Mouse (Mus musculus) hindbrain, embryonic 11.5 days (tissue): ENCODE data around the gene Polr2e. TPM values are rescaled to one million over a fixed set of nuclear protein-coding genes. Genes with fewer than 3 reads are reported as not detected.
A peak's percentile ranks its signal among the peaks of the same experiment; 100 is the strongest.

Experiments used
- ATAC-seq: fragments of 200-750 bp; cut with Nextera tagmentation; 2 replicates; pipeline ENCODE4 v1.8.0; 2017; ENCODE audit warnings: mild to moderate bottlenecking, moderate TSS enrichment, moderate library complexity; ENCODE audit not compliant: low FRiP score
- DNase-seq: peaks from one replicate; pipeline ENCODE4 v3.0.0-alpha.2; 2015; ENCODE audit warnings: low spot score
- H3K27ac ChIP-seq: fragments of 300-500 bp; sonication (generic); 2 replicates; pipeline ENCODE4 v1.5.1; 2014; ENCODE audit warnings: mild to moderate bottlenecking, low read depth, low read length
- H3K27me3 ChIP-seq: fragments of 300-500 bp; sonication (generic); 2 replicates; pipeline ENCODE4 v1.6.1; 2014; ENCODE audit warnings: mild to moderate bottlenecking, low read length, moderate library complexity, mixed read lengths; ENCODE audit not compliant: control insufficient read depth, insufficient read depth
- H3K36me3 ChIP-seq: fragments of 300-500 bp; sonication (generic); 2 replicates; pipeline ENCODE4 v1.6.1; 2014; ENCODE audit warnings: mild to moderate bottlenecking, low read length, moderate library complexity, mixed read lengths; ENCODE audit not compliant: control insufficient read depth, insufficient read depth
- H3K4me1 ChIP-seq: fragments of 300-500 bp; sonication (generic); replicated peaks from 2 replicates; pipeline ENCODE4 v1.6.1; 2014; ENCODE audit warnings: low read length, mixed read lengths; ENCODE audit not compliant: control insufficient read depth, insufficient read depth
- H3K4me2 ChIP-seq: fragments of 300-500 bp; sonication (generic); replicated peaks from 2 replicates; pipeline ENCODE4 v1.6.1; 2014; ENCODE audit warnings: mild to moderate bottlenecking, low read depth, low read length
- H3K4me3 ChIP-seq: fragments of 300-500 bp; sonication (generic); 2 replicates; pipeline ENCODE4 v1.5.1; 2014; ENCODE audit warnings: low read depth, low read length
- H3K9ac ChIP-seq: fragments of 300-500 bp; sonication (generic); 2 replicates; pipeline ENCODE4 v1.6.1; 2014; ENCODE audit warnings: low read depth, low read length
- H3K9me3 ChIP-seq: fragments of 300-500 bp; sonication (generic); 2 replicates; pipeline ENCODE4 v1.6.1; 2016; ENCODE audit warnings: low read length; ENCODE audit not compliant: control insufficient read depth
- WGBS: fragments of 180-500 bp; shearing (Covaris S2); extraction: QIAGEN DNeasy Blood & Tissue Kit; methylation state at CpG from one replicate; pipeline ENCODE4 v1.1.7; 2014; 5-methylcytosine and 5-hydroxymethylcytosine counted together
- polyA plus RNA-seq: library from polyadenylated mRNA; unstranded; fragments of >200 nt; fragmentation: Nextera tagmentation; extraction: Ambion mirVana; gene quantifications from 2 replicates; pipeline ENCODE4 v1.2.1, GENCODE M21; 2014

Gene Polr2e
- polyA plus RNA-seq, 1 experiment from 2014 or later, result 215 TPM

DNA sequence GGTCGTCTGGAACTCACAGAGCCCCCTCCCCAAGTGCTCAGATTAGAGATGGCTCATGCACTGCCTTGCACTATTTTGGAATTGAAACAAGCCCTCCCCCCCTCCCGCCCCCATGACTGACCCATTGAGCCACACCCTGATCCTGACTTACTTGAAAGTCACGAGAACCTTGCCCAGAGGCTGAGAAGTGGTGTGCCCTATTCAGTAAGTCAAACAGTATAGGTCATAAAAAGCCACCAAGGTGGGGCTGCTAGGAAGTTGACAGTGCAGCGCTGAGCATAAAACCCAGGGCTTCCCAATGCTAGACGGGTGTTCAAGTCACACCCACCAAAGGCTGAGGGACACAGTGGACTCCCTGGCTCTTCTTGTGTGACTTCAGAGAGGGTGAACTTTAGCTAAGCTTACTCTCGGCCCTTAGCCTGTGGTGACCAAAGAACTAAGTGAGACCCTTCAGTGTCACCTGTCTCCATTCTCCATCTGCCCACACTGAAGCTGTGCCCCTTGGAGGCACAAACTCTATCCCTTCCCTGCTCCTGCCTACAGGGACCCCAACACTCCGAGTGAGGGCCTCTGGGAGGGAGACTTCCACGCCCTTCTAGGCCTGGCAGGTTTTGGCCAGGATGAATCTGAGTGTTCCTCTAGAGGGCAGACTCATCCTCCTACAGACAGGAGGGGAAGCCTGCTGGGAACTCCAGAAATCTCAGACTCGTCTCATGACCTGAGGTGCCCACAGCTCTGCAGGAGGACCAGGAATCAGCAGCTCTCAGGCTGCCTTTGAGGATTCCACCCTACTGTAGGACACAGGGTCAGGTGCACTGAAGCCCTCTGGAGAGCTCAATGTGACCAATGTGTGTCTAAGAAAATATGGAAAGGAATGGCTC is 5.8 kb downstream of the Polr2e start:
- H3K4me1 ChIP-seq, result peaks cover 6% of the 10 kb centered on the region
- no peaks in the 10 kb centered on the region for H3K27me3 ChIP-seq
- no peak overlapping the region for H3K4me3 ChIP-seq
- H3K9ac ChIP-seq, result no peak overlapping the region
- H3K4me2 ChIP-seq, result no peak overlapping the region
- H3K9me3 ChIP-seq, result no peaks in the 10 kb centered on the region
- H3K27ac ChIP-seq, result no peak overlapping the region
- 49% methylated on average over 9 of the region's 9 CpGs for WGBS
- H3K36me3 ChIP-seq, result peaks cover 9% of the 10 kb centered on the region; the same call in 1 of the 2 replicates
- ATAC-seq, result no peak; the same call in 1 of the 2 replicates
- no peak for DNase-seq

DNA sequence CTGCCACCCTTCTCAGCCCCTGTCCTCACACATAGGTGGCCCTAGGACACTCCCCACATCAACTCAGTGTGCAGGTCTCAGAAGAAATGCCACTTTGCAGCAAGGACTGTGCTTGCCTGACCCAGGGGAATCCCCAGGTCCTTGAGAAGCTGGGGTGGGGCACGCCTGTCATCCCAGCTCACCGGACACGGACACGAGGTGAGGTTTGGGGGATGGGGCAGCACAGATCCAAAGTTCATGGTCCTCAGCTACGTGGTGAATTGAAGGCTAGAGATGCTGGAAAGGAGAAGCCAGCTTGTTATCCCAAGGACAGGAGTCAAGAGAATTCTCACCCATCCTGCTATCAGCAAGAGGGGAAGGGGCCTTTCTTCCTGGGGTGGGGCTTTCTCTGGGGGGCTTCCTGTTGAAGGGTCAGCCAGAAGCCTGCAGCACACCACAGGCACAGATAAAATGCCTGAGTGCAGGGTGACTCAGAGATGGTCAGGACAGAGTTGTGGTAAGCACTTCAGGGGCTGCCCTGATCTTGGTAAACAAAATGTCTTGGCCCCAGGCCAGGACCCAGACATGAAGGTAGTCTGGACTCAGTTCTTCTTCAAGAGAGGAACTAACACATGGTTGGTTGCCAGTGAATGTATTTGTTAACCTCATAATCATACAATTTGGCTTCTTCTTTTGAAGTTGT is 6.7 kb downstream of the Polr2e start:
- Histone ChIP-seq H3K9ac (no peak overlapping the region), H3K27me3 (no peaks in the 10 kb centered on the region), H3K4me1 (no peaks in the 10 kb centered on the region), H3K4me2 (no peak overlapping the region), H3K27ac (peak overlapping the region; percentile 18; the same call in 1 of the 2 replicates), H3K9me3 (no peaks in the 10 kb centered on the region), H3K36me3 (peaks cover 9% of the 10 kb centered on the region; the same call in 1 of the 2 replicates), H3K4me3 (no peak overlapping the region)
- DNase-seq (no peak), ATAC-seq (no peak)
- WGBS, result 73% methylated on average over 5 of the region's 5 CpGs

DNA sequence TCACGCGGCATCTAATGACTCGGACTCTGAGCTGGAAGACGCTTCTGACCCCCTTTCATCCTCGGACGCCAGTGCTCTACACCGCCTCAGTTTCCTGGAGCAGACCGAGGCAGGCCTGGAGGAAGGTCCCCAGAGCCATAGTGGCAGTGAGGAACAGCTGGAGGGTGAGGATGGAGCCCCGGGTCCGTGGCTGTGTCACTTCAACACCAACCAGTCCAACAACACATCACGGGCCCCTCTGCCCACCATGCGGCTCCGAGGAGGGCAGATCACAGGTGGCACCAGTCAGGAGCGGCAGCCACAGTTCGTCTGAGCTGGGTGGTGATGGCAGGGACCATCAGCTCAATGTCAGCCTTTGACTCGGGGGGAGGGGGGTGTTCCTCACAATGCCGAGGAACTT is 8.9 kb downstream of the Polr2e start:
- Histone ChIP-seq H3K27me3 (no peaks in the 10 kb centered on the region), H3K9me3 (no peaks in the 10 kb centered on the region), H3K9ac (peak overlapping the region; percentile 31; the same call in 1 of the 2 replicates), H3K4me2 (no peak overlapping the region), H3K4me3 (no peak overlapping the region), H3K27ac (no peak overlapping the region), H3K4me1 (no peaks in the 10 kb centered on the region), H3K36me3 (peaks cover 6% of the 10 kb centered on the region; the same call in 1 of the 2 replicates)
- DNase-seq (no peak), ATAC-seq (no peak)
- WGBS, result 91% methylated on average over 17 of the region's 17 CpGs

DNA sequence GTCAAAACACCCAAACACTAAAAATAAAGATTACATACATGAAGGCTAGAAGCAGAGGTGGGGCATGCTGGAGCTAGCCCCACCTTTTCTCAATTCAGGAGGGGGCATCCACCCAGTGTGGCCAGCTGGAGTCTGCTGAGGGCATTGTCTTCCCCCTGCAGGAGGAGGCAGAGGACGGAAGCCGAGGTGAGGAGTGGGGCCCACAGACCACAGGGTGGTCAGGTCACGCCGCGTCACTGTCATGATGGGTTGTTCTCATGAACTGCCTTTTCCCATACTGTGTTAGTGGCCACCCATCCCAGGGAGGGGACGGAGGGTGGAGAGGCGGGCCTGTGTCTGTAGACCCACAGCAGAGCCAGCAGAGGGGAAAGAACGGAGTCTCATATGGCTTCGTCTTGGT is 9.4 kb downstream of the Polr2e start:
- no peaks in the 10 kb centered on the region for H3K4me1 ChIP-seq
- peaks cover under 1% of the 10 kb centered on the region; the same call in 1 of the 2 replicates for H3K36me3 ChIP-seq
- H3K9ac ChIP-seq, result no peak overlapping the region
- H3K4me2 ChIP-seq, result no peak overlapping the region
- WGBS, result 89% methylated on average over 9 of the region's 9 CpGs
- ATAC-seq (no peak), DNase-seq (no peak)
- no peaks in the 10 kb centered on the region for H3K27me3 ChIP-seq
- no peak overlapping the region for H3K27ac ChIP-seq
- no peaks in the 10 kb centered on the region for H3K9me3 ChIP-seq
- no peak overlapping the region for H3K4me3 ChIP-seq

DNA sequence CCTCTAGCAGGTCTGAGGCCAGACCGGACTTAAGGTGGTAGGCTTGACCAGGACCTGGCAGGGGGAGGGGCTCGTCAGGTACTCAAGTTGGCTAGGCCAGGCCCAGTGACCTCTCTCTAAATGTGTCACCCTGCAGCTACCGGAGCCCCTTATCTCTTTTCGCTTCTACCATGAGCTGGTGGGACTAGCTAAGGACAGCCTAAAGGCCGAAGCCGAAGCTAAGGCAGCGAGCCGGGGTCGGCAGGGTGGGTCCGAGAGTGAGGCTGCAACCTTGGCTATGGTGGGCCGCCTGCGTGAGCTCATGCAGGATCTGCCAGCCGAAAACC is 11.1 kb downstream of the Polr2e start:
- Histone ChIP-seq H3K4me2 (no peak overlapping the region), H3K36me3 (no peaks in the 10 kb centered on the region), H3K9ac (no peak overlapping the region), H3K27ac (no peak overlapping the region), H3K4me1 (no peaks in the 10 kb centered on the region), H3K4me3 (no peak overlapping the region), H3K27me3 (no peaks in the 10 kb centered on the region), H3K9me3 (no peaks in the 10 kb centered on the region)
- DNase-seq (no peak), ATAC-seq (no peak)
- 95% methylated on average over 13 of the region's 13 CpGs for WGBS

DNA sequence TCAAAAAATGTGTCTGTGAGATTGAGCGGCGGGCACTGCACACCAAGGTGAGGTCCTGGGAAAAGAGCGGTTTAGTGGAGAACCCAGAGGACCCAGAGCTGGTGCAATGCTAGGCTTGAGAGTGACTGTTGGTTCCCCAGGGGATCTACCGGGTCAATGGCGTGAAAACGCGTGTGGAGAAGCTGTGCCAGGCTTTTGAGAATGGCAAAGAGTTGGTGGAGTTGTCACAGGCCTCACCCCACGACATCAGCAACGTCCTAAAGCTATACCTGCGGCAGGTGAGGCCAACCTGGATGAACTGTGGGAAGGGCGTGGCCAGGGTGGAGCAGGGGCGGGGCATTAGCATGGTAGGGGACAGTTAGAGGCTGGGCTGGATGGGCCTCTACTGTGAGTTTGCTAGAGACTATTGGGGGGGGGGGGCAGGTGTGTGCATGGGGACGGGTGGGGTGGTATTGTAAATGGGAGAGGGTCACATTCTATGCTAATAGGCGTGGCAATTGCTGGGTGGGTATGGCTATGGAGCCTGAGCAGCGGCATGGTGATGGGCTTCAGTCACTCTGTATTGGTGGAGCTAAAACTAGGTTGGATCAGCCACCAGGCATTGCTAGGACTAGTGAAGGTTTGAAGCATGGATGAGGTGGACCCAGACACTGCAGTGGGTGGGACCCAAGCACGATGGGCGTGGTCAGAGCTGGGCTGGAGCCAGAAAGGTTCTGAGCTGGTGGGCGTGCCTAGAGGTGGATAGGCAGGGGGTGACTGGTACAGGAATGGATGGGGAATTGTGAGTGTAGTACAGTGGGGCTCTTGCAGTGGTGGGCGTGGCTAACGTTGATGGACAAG is 11.7 kb downstream of the Polr2e start:
- H3K4me1 ChIP-seq, result no peaks in the 10 kb centered on the region
- no peak overlapping the region for H3K9ac ChIP-seq
- WGBS, result 68% methylated on average over 20 of the region's 20 CpGs

DNA sequence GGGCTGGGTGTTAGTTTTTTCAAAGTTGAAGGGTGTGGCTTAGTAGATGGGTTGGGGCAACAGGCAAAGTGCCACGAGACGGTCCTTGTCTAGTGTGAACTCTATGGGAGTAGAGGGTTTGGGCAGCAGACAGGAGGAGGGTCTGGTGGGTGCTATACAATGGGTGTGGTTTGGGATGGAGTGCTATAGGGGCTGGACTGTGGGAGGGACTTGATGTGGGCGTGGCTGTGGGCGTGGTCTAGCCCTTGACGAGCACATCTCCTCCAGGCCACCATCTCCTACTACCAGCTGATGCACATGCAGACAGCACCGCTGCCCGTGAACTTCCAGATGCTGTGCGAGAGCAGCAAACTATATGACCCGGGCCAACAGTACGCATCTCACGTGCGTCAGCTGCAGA is 13.7 kb downstream of the Polr2e start:
- Histone ChIP-seq H3K4me3 (no peak overlapping the region), H3K36me3 (no peaks in the 10 kb centered on the region), H3K4me1 (no peaks in the 10 kb centered on the region), H3K27ac (no peak overlapping the region), H3K4me2 (no peak overlapping the region), H3K9me3 (no peaks in the 10 kb centered on the region), H3K9ac (no peak overlapping the region), H3K27me3 (no peaks in the 10 kb centered on the region)
- 61% methylated on average over 12 of the region's 12 CpGs for WGBS
- peak; percentile 52 for DNase-seq
- peak; percentile 49; the same call in 1 of the 2 replicates for ATAC-seq

More for the DNA sequence above, 11.7 kb downstream of the Polr2e start:
- no peak for DNase-seq
- Histone ChIP-seq H3K27me3 (no peaks in the 10 kb centered on the region), H3K9me3 (no peaks in the 10 kb centered on the region), H3K4me3 (no peak overlapping the region), H3K4me2 (no peak overlapping the region), H3K27ac (no peak overlapping the region), H3K36me3 (no peaks in the 10 kb centered on the region)
- ATAC-seq, result no peak

DNA sequence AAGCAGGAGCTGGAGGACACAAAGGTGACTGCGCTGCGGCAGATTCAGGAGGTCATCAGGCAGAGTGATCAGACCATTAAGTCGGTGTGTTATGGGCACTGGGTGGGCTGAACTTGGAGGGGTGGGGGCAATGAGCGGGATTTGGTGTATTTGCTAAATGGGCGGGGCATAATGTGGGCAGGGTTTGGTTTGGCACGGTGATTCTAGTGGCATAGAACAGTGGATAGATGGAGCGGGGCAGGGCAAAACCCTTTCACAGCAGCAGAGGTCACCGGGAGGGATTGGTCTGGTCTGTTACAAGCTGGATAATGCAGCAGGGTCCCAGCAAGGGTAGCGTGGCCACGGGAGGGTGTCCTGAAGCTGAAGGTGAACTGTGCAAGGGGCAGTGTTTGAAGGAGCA is 14.1 kb downstream of the Polr2e start:
- no peak overlapping the region for H3K27ac ChIP-seq
- no peaks in the 10 kb centered on the region for H3K36me3 ChIP-seq
- H3K9me3 ChIP-seq, result no peaks in the 10 kb centered on the region
- no peak overlapping the region for H3K9ac ChIP-seq
- no peak for DNase-seq
- ATAC-seq, result no peak
- 75% methylated on average over 10 of the region's 10 CpGs for WGBS
- 0 out of 2 replicates have a peak, but pooled peaks cover 2% of the 10 kb centered on the region for H3K27me3 ChIP-seq
- H3K4me2 ChIP-seq, result no peak overlapping the region
- no peaks in the 10 kb centered on the region for H3K4me1 ChIP-seq
- H3K4me3 ChIP-seq, result no peak overlapping the region
